Mouse (Mus musculus) hindbrain, embryonic 10.5 days (tissue): ENCODE data around the gene Nudt6. TPM values are rescaled to one million over a fixed set of nuclear protein-coding genes. Genes with fewer than 3 reads are reported as not detected.

Experiments used
- DNase-seq: peaks from one replicate; pipeline ENCODE4 v3.0.0-alpha.2; 2017; ENCODE audit warnings: low spot score
- H3K27ac ChIP-seq: fragments of 300-500 bp; sonication (generic); 2 replicates; pipeline ENCODE4 v1.5.1; 2016; ENCODE audit warnings: mild to moderate bottlenecking, moderate library complexity
- H3K27me3 ChIP-seq: fragments of 300-500 bp; sonication (generic); 2 replicates; pipeline ENCODE4 v1.6.1; 2016; ENCODE audit warnings: mild to moderate bottlenecking; ENCODE audit not compliant: poor library complexity, insufficient read depth, severe bottlenecking
- H3K36me3 ChIP-seq: fragments of 300-500 bp; sonication (generic); 2 replicates; pipeline ENCODE4 v1.6.1; 2016; ENCODE audit warnings: mild to moderate bottlenecking, moderate library complexity
- H3K4me1 ChIP-seq: fragments of 300-500 bp; sonication (generic); replicated peaks from 2 replicates; pipeline ENCODE4 v1.6.1; 2016; ENCODE audit warnings: mild to moderate bottlenecking
- H3K4me3 ChIP-seq: fragments of 300-500 bp; sonication (generic); 2 replicates; pipeline ENCODE4 v1.5.1; 2016; ENCODE audit warnings: mild to moderate bottlenecking, moderate library complexity
- H3K9me3 ChIP-seq: fragments of 300-500 bp; sonication (generic); 2 replicates; pipeline ENCODE4 v1.6.1; 2016; ENCODE audit warnings: mild to moderate bottlenecking, moderate library complexity
- WGBS: fragments of 180-500 bp; shearing (Covaris S2); methylation state at CpG from one replicate; pipeline ENCODE4 v1.1.7; 2016; 5-methylcytosine and 5-hydroxymethylcytosine counted together
- polyA plus RNA-seq: library from polyadenylated mRNA; unstranded; fragments of >200 nt; fragmentation: Nextera tagmentation; extraction: Ambion mirVana; gene quantifications from 2 replicates; pipeline ENCODE4 v1.2.1, GENCODE M21; 2016

Nudt6 gene
- 3.4 and 4.9 TPM in 2 replicates for polyA plus RNA-seq

DNA sequence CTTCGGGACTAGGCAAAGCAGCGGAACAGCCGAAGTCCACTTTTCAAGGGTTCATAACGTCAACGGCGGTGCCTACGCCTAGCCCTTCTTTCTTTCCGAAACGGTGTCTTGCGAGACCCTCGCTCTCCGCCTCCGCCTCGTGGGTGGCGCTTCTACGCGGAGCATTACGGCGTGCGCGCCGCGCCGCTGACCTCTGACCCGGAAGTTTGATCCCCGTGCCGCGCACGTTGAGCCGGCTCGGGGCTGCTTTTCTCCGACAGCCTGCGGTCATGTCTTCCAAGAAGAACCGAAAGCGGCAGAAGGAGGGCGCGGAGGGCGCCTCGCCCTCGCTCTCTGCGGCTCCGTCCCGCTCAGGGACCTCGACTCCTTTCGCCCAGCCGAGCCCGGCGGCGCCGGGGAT lies at the start of gene Nudt6:
Gene Nudt6, minus strand, starts transcription at position 140 of the 400 bp plus-strand sequence.
- Histone ChIP-seq H3K27me3 (no peaks in the 10 kb centered on the region), H3K27ac (peak within 1 kb of the TSS; percentile 93), H3K4me1 (peaks cover 24% of the 10 kb centered on the region), H3K36me3 (peaks cover 8% of the 10 kb centered on the region), H3K9me3 (no peaks in the 10 kb centered on the region), H3K4me3 (peak within 1 kb of the TSS; percentile 85)
- 0% methylated on average over 50 of the region's 50 CpGs for WGBS
- peak; percentile 95 for DNase-seq

DNA sequence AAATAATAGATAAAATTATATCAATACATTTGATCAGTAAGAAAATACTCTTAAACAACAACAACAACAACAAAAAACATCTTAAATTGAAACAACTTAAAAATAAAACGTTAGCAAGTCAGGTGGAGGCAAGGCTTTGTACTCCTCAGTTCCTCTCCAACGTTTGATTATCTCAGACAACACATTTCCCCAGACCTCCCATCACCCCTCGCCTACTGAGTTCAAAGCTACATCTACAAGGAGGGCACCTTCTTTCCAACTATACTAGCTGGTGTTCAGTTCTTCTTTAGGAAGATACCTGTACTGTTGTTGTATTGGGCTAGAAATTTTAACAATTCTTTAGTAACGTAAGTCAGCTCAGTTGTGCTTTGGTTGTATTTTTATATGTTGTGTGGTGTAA lies 49.3 kb upstream of the Nudt6 start:
- Histone ChIP-seq H3K9me3 (no peaks in the 10 kb centered on the region), H3K27ac (no peak overlapping the region), H3K27me3 (no peaks in the 10 kb centered on the region), H3K36me3 (peaks cover 6% of the 10 kb centered on the region; the same call in 1 of the 2 replicates), H3K4me3 (no peak overlapping the region), H3K4me1 (no peaks in the 10 kb centered on the region)
- WGBS = 89% methylated on average over 4 of the region's 4 CpGs
- DNase-seq = no peak

DNA sequence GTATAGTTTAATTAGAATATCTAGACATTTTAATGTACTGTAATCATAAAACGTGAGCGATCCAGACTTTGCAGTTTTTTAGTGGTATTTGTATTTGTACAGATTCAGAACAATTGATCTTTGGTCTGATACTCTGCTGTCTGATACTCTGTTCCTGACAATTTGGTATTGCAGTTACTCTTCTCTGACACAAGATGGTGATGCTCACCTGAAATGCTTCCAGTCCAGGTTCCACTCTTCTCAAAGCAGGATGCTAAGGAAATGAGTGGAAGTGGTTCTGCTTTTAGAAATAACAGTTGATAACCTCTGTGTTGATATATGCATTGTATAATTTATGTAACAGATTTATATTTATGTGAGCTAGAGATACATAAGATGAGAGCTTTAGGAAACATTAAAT lies 48.2 kb upstream of the Nudt6 start:
- Histone ChIP-seq H3K27ac (no peak overlapping the region), H3K4me3 (no peak overlapping the region), H3K27me3 (no peaks in the 10 kb centered on the region), H3K36me3 (peaks cover 6% of the 10 kb centered on the region; the same call in 1 of the 2 replicates), H3K9me3 (no peaks in the 10 kb centered on the region), H3K4me1 (no peaks in the 10 kb centered on the region)
- 92% methylated on average over 2 of the region's 2 CpGs for WGBS
- no peak for DNase-seq

DNA sequence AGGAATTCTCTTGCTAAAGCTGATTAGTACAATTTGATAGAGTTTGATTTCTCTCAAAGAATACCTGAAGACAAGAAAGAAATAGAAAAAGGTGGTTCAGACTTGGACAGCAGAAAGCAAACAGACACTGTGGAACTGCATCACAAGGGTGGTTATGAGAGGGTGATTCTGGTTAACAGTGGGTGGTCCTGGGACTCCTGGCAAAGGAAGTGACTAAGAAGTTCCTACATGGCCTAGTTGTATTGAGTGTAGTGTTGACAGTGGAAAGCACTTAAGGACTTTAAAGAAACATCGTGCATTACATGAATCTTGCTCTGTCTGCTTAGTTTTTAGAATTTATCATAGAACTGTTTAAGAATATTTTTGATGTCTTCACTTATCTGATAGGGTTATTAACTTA lies 36.0 kb upstream of the Nudt6 start:
- H3K4me3 ChIP-seq = no peak overlapping the region
- 88% methylated on average over 1 of the region's 1 CpGs for WGBS
- no peaks in the 10 kb centered on the region for H3K9me3 ChIP-seq
- no peaks in the 10 kb centered on the region for H3K4me1 ChIP-seq
- H3K27ac ChIP-seq = no peak overlapping the region
- peaks cover 13% of the 10 kb centered on the region for H3K36me3 ChIP-seq
- DNase-seq = no peak
- H3K27me3 ChIP-seq = no peaks in the 10 kb centered on the region

DNA sequence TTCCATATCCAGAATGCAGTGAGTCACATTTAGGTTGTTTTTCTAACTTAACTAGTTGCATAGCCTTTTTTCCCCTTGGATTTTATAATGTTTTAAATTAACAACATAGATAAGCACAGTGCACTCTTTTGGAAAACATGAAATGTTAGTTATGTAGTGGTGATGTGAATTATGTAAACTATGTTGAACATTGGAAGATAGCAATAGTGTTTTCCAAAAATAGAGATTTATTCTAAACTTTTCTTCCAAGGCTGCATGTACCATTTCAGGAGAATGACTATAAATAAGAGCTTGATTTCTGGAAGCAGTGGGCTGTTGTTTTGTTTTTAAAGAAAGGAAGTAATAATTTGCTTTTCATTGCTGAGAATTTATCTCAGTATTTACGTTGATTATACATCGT lies 23.4 kb upstream of the Nudt6 start:
- no peak overlapping the region for H3K27ac ChIP-seq
- H3K4me3 ChIP-seq = no peak overlapping the region
- no peaks in the 10 kb centered on the region for H3K9me3 ChIP-seq
- H3K27me3 ChIP-seq = no peaks in the 10 kb centered on the region
- H3K4me1 ChIP-seq = no peaks in the 10 kb centered on the region
- H3K36me3 ChIP-seq = peaks cover 38% of the 10 kb centered on the region
- 97% methylated on average over 2 of the region's 2 CpGs for WGBS
- DNase-seq = no peak

DNA sequence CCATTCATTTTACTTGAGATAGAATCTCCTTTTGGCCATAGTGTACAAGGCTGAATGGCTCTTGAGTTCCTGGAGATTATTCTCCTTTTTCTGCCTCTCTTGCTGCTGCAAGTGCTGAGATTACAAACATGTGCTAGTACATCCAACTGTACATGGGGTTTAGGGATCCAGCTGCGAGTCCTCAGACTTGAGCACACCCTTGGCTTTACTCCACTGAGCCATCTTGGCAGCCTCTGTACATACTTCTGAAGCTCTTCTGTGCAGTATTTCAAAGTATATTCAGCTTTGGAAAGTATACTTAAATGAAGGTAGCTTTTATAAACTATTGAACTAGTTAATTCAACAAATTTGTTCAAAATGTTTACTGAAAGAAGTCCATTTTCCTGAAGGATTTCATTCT lies 19.8 kb upstream of the Nudt6 start:
- Histone ChIP-seq H3K27me3 (no peaks in the 10 kb centered on the region), H3K27ac (no peak overlapping the region), H3K9me3 (no peaks in the 10 kb centered on the region), H3K36me3 (peaks cover 65% of the 10 kb centered on the region), H3K4me1 (no peaks in the 10 kb centered on the region), H3K4me3 (no peak overlapping the region)
- 85% methylated on average over 1 of the region's 1 CpGs for WGBS
- no peak for DNase-seq

DNA sequence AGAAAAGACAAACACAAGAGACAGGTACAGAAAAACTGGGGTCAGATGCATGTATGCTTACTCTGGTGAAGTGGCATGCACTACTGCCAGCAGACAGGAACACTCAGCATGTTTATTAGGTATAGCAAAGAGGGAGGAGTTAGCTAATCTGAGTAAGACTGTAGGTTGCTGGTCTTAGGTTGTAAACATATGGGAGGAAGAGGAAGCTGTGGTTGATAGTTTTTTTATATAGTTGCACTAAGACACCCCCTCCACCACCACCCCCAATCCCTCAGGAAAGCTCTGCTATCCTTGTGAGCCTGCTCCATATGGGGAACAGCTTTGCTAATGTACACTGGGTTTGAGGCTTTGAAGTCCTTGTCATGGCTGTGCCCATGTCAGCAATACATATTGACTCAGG lies 10.3 kb upstream of the Nudt6 start:
- no peak for DNase-seq
- no peaks in the 10 kb centered on the region for H3K4me1 ChIP-seq
- no peaks in the 10 kb centered on the region for H3K27me3 ChIP-seq
- no peak overlapping the region for H3K27ac ChIP-seq
- peaks cover 78% of the 10 kb centered on the region for H3K36me3 ChIP-seq
- H3K4me3 ChIP-seq = no peak overlapping the region
- no peaks in the 10 kb centered on the region for H3K9me3 ChIP-seq

DNA sequence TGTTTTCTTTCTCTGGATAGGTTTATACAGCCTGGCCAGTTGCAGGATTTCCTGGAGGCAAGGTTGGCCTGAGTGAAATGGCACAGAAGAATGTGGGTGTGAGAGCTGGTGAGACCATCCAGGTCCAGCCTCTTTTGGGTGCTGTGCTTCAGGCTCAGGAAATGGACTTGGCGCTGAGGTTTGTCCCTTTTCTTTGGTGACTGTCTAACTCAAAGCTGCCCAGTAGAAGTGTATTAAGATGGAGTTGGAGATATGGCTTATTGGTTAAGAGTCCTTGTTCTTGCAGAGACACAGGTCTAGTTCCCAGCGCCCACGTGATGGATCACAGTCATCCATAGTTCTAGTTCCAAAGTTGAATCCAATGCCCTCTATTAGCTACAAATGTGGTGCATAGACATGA lies 6.1 kb upstream of the Nudt6 start:
- H3K27me3 ChIP-seq = no peaks in the 10 kb centered on the region
- peaks cover 48% of the 10 kb centered on the region for H3K36me3 ChIP-seq
- no peak overlapping the region for H3K27ac ChIP-seq
- WGBS = 97% methylated on average over 3 of the region's 3 CpGs
- H3K4me3 ChIP-seq = no peak overlapping the region
- DNase-seq = no peak
- no peaks in the 10 kb centered on the region for H3K9me3 ChIP-seq
- peaks cover 13% of the 10 kb centered on the region for H3K4me1 ChIP-seq

DNA sequence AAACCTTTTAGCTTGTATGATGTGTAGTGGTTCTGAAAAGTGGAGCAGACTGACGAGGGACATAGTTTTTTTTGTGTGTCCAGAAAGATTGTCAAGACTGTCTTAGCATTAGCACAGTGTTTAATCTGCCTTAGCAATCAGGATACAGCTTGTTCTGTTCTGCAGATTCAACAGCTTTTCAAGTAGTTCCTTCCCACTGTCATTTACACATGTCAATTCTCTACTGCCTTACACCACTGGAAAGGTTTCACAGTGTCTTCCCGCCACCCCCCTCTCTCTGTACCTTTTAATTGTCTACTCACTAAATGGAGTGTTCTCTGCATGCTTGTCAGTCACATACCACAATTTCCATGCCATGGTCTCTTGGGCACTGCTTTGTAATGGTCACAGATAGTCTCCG lies 1.2 kb upstream of the Nudt6 start:
- Histone ChIP-seq H3K9me3 (no peaks in the 10 kb centered on the region), H3K4me1 (peaks cover 24% of the 10 kb centered on the region), H3K4me3 (peak overlapping the region; percentile 85), H3K36me3 (peaks cover 17% of the 10 kb centered on the region), H3K27ac (peak overlapping the region; percentile 93; the same call in 1 of the 2 replicates), H3K27me3 (no peaks in the 10 kb centered on the region)
- no peak for DNase-seq
- 19% methylated on average over 3 of the region's 3 CpGs for whole genome bisulfite sequencing

DNA sequence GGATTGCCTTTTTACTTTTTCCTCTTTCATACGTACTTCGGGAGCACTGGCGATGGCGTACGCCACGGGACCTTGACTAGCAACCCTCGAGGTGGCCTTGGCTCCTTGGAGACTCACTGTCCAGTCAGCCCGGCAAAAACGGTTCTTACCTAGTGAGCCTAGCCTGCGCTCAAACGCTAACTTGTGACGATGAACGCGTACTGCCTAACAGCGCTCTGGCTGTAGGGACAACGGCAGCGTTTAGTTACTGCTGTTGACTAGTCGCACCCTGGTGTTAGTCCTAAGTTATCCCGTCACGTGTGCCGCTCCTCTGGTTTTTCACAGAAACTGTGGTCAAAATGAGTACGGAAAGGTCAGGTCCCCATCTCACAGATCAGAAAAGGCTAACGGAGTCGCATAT lies 630 bp upstream of the Nudt6 start:
- WGBS = under 1% methylated on average over 24 of the region's 24 CpGs
- no peak for DNase-seq
- Histone ChIP-seq H3K4me1 (peaks cover 24% of the 10 kb centered on the region), H3K27me3 (no peaks in the 10 kb centered on the region), H3K9me3 (no peaks in the 10 kb centered on the region), H3K36me3 (peaks cover 13% of the 10 kb centered on the region), H3K4me3 (peak overlapping the region; percentile 85), H3K27ac (peak overlapping the region; percentile 93)

DNA sequence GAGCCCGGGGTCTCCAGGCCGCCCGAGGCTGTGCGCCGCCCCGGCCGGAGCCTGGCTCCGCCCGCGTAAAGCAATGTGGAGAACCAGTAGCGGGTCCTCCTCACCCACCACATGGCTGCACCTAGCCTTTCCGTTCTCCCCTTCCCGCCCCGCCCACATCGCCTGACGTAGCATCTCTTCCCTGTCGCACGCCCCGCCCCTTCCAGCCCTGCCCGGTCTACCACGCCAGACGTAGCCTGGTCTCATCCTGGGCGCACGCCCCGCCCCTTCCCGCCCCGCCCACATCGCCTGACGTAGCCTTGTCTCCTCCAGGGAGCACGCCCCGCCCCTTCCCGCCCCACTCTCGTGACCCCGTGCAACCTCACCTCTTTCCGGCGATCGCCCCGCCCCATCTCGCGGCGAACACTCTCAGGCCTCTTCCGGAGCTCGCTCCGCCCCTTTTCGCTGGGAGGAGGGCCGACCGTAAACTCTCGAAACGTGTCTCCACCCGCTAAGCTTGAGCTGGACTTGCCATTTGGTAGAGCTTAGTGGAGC lies 486 bp downstream of the Nudt6 start, which contains the start of gene Spata5:
Gene Spata5, plus strand, starts transcription at position 439 of the 534 bp plus-strand sequence.
- WGBS = under 1% methylated on average over 50 of the region's 50 CpGs
- peaks cover 24% of the 10 kb centered on the region for H3K4me1 ChIP-seq
- H3K36me3 ChIP-seq = peaks cover 4% of the 10 kb centered on the region; the same call in 1 of the 2 replicates
- no peaks in the 10 kb centered on the region for H3K27me3 ChIP-seq
- no peaks in the 10 kb centered on the region for H3K9me3 ChIP-seq
- DNase-seq = peak; percentile 100
- peak within 1 kb of the TSS; percentile 93 for H3K27ac ChIP-seq
- peak within 1 kb of the TSS; percentile 85 for H3K4me3 ChIP-seq

DNA sequence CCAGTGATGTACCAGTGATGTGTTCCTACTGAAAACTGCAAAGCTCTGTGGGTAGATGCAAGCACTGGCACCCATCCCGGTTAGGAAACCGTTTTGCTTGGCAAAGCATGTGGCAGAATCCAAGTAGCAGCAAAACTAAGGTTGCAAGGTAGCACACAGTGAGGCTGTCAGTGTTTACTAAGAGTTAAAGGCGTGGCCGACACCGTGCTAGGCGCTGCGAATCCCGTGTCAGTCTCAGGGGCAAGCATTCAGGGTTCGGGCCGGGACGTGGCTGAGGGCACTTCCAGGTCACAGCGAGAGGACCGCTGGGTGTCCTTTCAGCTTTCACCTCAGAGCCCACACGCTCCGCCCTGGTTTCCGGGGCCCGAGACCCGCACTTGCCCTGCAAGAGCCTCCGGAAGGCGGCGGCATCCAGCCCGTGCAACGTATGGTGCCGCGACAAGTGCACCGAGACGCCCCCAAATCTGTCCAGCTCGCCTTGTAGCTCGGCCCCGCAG lies 1.0 kb downstream of the Nudt6 start:
- peaks cover 4% of the 10 kb centered on the region; the same call in 1 of the 2 replicates for H3K36me3 ChIP-seq
- H3K4me3 ChIP-seq = peak overlapping the region; percentile 85
- peaks cover 24% of the 10 kb centered on the region for H3K4me1 ChIP-seq
- under 1% methylated on average over 30 of the region's 30 CpGs for WGBS
- H3K27me3 ChIP-seq = no peaks in the 10 kb centered on the region
- no peak for DNase-seq
- peak overlapping the region; percentile 93 for H3K27ac ChIP-seq
- H3K9me3 ChIP-seq = no peaks in the 10 kb centered on the region

DNA sequence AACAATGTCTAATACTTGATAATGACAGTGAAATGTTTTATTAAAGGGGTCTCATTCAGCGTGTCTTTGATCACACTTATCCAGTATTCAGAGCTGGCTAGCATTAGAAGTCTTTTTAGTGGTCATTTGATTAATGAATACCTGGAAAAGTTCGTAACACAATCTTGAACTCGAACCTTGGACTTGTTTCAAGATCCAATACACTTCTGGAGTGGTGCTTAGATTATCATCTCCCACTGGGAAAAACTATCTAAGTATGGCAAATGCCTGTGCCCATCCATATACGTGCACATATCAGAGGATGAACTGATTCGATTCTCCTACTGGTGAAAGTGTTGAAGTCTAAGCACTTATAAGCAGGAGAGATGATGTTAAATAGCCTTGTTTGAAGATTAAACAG lies 1.7 kb downstream of the Nudt6 start:
- H3K27me3 ChIP-seq = no peaks in the 10 kb centered on the region
- H3K4me3 ChIP-seq = peak overlapping the region; percentile 85
- peak overlapping the region; percentile 93; the same call in 1 of the 2 replicates for H3K27ac ChIP-seq
- H3K4me1 ChIP-seq = peaks cover 24% of the 10 kb centered on the region
- peaks cover 1% of the 10 kb centered on the region; the same call in 1 of the 2 replicates for H3K36me3 ChIP-seq
- no peak for DNase-seq
- WGBS = 84% methylated on average over 5 of the region's 5 CpGs
- H3K9me3 ChIP-seq = no peaks in the 10 kb centered on the region
